Mouse (Mus musculus) liver, embryonic 14.5 days (tissue): ENCODE measurements around the gene Gclm.

ENCODE experiments used
- CTCF ChIP-seq: IDR thresholded peaks from 2 replicates; pipeline ENCODE4 v1.5.1; 2016; ENCODE audit warnings: antibody characterized with exemption, low read depth, control low read depth
- EP300 ChIP-seq: IDR thresholded peaks from 2 replicates; pipeline ENCODE4 v1.6.1; 2016; ENCODE audit warnings: antibody characterized with exemption, low read depth

- TF ChIP-seq EP300, result no peak
- TF ChIP-seq CTCF, result no peak
Measured at GRCm38 (mm10) chr3:122246406-122246805, 1.0 kb downstream of the Gclm start.
